Mouse (Mus musculus): ENCODE results near the gene Ints13.
"Not testable (repeated sequence)": the region's sequence is repeated elsewhere in the genome, so short reads cannot be mapped to it uniquely, and the experiment has no call there.

The Ints13 gene

GRCm38 (mm10) chr6:146577310-146578109 lies at the start of gene Ints13:
Gene Ints13 (minus strand): TSS chr6:146577835.
- DNase-seq = peak; percentile 98

DNA sequence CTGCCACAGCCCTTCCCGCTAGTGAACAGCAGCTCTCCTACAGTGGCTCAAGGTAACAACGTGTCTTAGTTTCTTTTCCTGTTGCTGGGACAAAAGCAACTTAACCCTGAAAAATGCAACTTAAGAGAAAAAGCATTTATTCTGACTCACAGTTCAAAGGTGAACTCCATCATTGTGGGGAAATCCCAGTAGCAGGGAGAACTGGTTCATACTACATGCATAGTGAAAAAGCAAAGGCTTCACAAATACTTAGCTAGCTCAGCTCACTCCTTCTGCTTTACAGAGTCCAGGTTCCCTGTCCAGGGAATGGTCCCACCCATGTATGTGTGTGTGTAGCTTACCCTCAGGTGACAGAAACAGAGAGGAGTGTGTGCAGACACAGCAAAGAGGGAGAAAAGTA lies 39.0 kb upstream of the Ints13 start:
- no peak for DNase-seq

- no peak for DNase-seq
Observed at GRCm38 (mm10) chr6:146615891-146616290, 38.3 kb upstream of the Ints13 start.

DNA sequence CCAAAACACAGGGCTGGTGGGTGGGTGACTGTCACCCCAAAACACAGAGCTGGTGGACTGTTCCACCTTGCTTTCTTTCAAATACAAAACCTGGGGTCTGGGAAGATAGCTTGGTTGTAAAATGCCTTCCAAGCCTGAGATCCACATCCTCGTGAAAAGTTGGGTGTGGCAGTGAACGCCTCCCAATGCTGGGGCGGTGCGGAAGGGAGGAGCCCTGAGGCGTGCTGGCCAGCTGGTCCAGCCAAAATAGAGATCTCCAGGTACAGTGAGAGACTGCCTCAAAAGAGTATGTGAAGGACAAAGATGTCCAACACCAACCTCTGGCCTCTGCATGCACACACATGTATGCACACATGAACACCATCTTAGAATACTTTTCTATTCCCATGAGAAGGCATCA lies 36.9 kb upstream of the Ints13 start:
- DNase-seq = no peak

- no peak for DNase-seq
Observed at GRCm38 (mm10) chr6:146613907-146614306, 36.3 kb upstream of the Ints13 start.

DNA sequence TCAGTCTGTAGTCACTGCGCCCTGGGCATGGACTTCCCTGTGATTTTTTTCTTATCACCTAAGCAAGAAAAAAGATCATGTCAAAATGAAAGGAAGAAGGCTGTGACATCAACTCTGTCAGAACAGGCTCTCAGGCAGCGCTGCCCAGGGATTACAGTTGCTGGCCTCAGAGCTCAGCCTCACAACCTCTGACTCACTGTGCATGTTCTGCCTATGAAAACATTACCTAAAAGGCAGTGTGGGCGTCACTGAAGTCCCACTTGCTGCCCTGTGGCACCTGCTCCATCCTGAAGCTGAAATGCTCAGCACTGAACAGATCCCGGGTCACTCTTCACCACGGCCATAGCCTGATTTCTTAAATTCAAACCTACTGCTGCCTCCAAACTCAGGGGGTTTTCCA lies 35.1 kb upstream of the Ints13 start:
- no peak for DNase-seq

GRCm38 (mm10) chr6:146611897-146612296 lies 34.3 kb upstream of the Ints13 start:
- DNase-seq = no peak

DNA sequence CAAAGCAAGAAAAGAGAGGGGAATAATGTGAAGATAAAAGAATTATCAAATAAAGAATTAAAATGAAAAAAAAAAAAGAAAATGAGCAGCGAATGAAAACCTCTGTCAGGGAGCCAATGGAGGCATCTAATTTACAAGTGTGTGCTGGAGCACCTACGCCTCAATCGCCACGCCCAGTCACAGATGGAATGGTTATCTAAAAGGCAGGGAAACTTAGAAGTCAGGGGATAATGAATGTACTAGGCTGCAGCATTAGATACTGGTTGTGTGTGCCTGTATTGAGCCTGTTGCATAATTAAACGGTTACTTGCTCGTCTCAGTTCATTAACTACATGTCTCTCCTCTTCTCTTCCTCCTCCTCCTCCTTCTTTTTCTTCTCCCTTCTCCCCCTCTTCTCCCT lies 33.8 kb upstream of the Ints13 start:
- DNase-seq = no peak

DNA sequence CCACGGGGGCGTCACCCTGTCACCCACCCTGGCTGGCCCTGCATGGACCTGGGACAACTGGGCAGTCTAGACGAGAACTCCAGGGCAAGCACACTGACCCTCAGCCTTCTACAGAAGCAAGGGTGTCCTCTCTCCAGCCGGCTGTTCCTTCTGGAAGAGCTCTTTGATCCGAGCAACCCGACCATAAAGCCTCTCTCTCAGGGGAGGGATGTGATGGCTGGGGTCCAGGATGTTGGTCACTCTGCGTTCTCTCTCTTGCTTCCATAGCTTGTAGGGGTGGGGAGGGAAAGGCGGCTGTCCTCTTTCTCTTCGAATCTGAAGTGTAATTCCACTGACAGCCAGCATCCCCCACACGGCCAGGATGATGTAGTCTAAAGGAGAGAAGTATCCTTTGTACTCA lies 26.0 kb upstream of the Ints13 start:
- DNase-seq = no peak

GRCm38 (mm10) chr6:146602601-146603000 lies 25.0 kb upstream of the Ints13 start:
- no peak for DNase-seq

DNA sequence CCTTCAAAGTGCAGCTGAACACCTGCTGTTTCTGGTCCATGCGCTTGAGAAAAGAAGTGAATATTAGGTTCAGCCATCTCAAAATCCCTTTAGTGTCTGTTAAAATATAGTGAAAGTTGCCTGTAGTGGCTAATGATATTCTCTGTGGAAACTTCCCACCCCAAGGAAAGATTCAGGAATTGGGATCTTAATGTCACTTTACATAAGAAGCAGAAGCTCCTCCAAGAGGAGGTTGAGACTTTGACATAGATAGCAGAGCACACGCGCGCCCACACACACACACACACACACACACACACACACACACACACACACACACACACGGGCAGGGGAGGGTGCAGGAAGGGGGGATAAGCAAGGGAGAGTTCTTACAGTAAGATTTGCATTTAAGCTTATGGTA lies 7.5 kb upstream of the Ints13 start:
- DNase-seq = no peak

DNA sequence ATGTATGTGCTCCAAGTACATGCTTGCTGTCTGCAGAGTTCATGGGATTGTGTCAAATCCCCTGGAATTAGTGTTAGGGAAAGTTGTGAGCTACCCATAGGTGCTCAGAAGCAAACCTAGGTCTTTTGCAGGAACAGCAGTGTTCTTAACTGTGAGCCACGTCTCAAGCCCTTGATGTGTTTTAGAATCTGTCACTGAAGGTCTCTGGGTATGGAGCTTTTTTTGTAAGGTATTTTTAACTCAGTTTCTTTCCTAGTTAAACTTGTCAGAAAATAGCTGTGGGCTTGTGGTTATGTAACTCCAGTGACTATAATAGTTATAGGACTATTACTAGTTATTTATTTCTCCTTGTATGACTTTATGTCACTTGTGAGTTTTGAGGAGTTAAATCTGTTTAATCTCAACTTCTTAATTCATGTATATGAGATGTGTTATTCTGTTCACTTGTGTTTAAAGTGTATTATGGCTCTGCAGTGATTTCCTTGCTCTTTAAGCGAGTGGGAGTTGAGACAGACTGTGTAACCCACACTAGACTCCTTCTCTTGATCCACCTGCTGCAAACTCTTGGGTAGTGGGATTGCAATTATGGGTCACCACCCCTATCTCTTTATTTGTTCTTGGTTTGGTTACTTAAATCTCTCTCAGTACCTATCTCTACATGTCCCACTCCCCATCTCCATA lies 5.9 kb upstream of the Ints13 start:
- no peak for DNase-seq

GRCm38 (mm10) chr6:146580381-146580926 lies 2.8 kb upstream of the Ints13 start:
- no peak for DNase-seq

GRCm38 (mm10) chr6:146578586-146578985 lies 951 bp upstream of the Ints13 start:
- peak; percentile 14 for DNase-seq

DNA sequence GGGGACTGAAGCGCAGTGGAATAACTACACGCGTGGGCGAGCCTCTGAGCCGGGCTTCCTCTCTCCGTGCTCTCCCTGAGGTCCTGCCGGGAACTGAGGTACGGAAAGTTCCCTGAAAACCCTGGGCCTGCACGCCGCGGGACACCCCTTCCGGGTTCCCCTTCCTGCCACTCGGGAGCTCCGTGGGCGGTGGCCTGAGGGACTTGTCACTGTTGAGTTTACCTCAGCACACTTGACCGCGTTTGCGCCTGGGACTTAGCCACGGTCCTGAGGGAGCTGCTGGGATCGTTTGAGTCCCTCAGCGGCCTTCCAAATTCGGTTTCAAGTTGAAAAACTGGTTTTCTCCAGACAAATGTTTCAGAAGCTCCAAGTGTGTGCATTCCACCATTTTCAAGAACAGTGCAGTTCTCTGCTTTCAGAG lies 486 bp upstream of the Ints13 start:
- peak; percentile 81 for DNase-seq

- no peak for DNase-seq
Observed at GRCm38 (mm10) chr6:146576903-146577302, 732 bp downstream of the Ints13 start, which contains the start of gene Fgfr1op2. Gene Fgfr1op2 (plus strand): TSS chr6:146577203.

GRCm38 (mm10) chr6:146572073-146572472 lies 5.6 kb downstream of the Ints13 start:
- no peak for DNase-seq

DNA sequence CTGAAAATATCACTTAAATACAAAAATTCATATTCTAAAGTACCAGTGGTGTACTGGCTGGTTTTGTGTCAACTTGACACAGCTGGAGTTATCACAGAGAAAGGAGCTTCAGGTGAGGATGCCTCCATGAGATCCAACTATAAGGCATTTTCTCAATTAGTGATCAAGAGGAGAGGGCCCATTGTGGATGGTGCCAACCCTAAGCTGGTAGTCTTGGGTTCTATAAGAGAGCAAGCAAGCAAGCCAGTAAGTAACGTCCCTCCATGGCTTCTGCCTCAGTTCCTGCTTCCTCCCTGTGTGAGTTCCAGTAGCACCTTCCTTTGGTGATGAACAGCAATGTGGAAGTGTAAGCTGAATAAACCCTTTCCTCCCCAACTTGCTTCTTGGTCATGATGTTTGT lies 15.2 kb downstream of the Ints13 start:
- DNase-seq = not testable (repeated sequence)

DNA sequence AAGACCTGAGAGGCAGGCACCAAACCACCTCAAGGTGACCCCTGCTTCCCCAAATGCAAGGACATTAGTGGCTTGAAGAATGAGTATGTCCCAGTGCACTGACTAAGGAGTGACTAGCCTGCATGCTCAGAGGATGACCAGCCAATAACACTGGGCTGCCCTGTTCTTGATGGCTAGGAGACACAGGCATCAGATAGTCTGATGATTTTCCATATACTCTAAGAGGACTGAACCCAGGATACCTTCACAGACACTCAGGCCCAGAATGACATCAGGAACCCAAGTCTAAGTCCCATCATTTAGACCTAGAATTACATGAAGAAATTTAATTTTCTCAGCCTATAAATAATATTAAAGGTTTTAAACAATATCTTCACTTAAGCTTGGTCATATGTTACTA lies 26.3 kb downstream of the Ints13 start:
- DNase-seq = no peak

DNA sequence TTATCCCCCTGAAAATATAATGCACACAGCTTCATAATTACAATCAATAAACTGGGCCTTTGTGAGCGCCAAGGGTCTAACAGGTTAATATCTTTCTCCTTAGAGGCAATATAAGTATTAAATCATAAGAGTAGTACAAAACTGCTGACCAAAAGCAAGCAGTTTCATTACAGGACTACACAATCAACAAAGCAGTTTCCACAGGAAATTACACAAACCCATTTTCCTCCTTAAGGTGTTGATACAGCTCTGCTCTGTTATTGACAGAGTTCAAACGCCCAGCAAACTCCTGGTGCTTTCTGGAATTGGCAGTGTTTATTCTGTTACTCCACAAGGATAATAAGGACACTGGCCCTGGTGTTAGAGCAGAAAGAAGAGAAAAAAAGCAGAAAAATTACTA lies 27.2 kb downstream of the Ints13 start:
- DNase-seq = no peak

- DNase-seq = no peak
Observed at GRCm38 (mm10) chr6:146545289-146545865, 32.3 kb downstream of the Ints13 start.

DNA sequence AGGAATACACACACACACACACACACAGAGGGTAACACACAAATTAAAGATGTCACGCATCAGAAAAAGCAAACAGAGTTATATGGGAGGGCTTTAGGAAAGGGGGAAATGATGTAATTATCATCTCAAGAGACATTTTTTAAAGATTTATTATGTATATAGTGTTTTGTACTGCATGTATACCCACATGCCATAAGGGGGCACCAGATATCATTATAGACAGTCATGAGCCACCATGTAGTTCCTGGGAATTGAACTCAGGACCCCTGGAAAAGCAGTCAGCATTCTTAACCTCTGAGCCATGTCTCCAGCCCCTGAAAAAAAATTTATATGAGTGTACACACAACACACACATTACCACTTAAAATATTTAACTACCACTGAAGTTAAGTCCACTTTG lies 33.0 kb downstream of the Ints13 start:
- no peak for DNase-seq

DNA sequence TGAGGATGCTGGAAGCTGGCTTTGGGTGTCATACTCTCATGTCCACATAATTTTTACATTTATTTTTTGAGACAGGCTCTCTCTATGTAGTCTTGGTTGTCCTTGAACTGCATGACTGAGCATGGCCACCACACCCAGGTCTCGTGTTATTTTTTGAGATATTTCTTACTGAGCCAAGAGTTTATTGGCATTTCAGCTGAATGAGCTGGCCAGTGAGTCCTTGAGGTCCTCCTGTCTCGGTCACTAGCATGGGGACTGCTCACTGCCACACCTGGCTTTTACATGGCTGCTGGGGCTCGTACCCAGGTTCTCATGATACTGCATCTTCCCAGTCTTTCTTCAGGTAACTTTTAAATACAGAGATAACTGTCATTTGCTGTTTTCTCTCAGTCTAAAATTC lies 37.2 kb downstream of the Ints13 start:
- no peak for DNase-seq

DNA sequence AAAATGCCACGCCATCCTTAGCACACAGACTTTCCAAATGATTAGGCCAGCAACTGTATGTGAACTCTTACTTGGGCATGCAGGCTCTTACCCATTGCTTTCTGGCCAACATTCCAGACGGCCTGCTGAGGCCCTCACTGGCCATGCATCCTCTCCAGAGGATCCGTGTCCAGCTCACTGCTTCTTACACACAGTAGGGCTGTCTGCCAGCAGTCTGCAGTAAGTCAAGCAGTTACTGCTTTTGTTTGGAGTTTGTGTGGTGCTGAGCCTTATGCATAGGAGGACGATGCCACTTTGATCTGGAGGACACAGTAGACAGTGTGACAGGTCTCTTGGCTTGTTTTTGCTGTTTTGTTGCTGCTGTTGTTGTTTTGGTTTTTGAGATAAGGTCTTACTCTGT lies 39.0 kb downstream of the Ints13 start:
- no peak for DNase-seq

All from lung, postnatal 14 days (tissue).